Mouse (Mus musculus): Measurements from ENCODE around the gene Pogz. TPM values are rescaled to one million over a fixed set of nuclear protein-coding genes. Genes with fewer than 3 reads are reported as not detected.
"Not testable (repeated sequence)": the region's sequence is repeated elsewhere in the genome, so short reads cannot be mapped to it uniquely, and the experiment has no call there.

The Pogz gene
- total RNA-seq, 2 experiments from 2014 or later: 13.3 to 13.4 TPM

DNA sequence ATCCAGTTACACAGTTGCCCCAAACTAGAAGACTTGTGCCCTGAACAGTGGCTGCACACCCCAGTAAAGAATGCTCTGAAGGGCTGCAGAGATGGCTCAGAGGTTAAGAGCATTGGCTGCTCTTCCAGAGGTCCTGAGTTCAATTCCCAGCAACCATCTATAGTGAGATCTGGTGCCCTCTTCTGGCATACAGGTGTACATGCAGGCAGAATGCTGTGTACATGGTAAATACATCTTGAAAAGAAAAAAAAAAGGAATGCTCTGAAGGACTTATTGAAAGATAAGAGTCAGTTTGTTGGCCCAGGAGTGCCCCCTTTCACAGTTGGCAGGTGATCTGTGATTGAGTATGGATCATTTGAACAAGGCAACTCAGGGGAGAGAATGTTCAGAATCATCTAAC is 4.0 kb upstream of the Pogz start:
- no peak for DNase-seq

- no peak for DNase-seq
Measured at GRCm38 (mm10) chr3:94835396-94835795, 2.0 kb upstream of the Pogz start.

DNA sequence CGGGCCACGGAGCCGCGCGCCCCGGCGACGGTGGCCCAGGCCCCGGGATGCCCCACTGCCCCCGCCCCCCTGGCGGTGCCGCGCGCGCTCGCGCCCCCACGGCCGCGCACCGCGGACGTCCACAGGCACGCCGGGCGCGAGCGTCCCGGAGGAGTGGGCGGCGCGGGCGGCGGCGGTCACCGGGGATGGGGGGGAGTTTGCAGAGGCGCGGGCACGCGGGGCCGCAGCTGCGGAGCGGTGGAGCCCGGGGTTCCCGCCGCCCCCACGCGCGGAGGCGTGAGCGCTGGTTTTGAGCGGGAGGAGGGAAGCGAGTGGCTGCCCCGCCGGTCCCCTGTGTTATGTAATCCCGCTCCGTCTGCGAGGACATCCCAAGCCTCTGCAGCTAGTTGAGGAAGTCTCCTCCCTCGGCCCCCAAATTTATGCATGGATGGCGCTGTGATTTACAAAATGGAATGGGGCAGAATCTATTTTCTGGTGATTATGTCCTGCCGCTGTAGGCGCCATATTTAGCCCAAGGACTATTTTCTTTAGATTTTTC is 661 bp downstream of the Pogz start:
- DNase-seq: peak; percentile 85

- peak; percentile 24 for DNase-seq
Measured at GRCm38 (mm10) chr3:94838631-94839030, 1.3 kb downstream of the Pogz start.

DNA sequence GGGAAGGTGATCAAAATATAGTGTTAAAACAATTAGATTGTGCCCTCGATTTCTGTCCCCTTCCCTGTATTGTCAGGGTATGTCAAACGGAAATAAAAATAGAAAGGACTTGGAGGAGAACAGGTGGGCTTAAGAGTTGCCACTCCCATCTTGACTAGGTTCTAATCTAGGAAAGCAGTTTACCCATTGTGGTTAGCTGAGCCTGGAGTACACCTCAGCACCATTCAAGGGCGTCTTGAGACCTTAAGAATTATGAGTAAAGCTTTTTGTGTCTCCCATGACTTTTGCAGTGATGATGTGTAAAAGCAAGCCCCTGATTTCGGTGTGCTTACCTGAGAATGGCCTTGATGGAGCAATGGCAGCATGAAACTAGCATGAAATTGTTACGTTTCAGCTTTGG is 1.7 kb downstream of the Pogz start:
- DNase-seq: no peak

DNA sequence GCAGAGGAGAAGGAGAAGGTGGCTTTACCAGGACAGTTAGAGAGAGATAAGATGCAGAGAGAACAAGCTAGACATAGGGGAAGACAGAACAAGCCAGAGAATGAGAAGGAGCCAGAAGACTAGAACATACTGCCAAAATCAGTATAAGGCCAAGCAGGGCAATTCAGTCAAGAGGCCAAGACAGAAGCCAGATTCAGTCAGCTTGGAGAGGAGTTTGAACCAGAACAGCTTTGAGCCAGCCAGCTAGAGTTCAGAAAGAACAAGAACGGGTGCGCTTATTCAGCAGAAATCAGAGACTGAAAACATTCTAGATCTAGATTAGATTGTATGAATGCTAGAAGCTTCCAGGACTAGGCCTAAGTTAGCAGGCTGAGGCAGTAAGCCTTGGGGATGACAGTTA is 10.0 kb downstream of the Pogz start:
- peak; percentile 7 for DNase-seq

DNA sequence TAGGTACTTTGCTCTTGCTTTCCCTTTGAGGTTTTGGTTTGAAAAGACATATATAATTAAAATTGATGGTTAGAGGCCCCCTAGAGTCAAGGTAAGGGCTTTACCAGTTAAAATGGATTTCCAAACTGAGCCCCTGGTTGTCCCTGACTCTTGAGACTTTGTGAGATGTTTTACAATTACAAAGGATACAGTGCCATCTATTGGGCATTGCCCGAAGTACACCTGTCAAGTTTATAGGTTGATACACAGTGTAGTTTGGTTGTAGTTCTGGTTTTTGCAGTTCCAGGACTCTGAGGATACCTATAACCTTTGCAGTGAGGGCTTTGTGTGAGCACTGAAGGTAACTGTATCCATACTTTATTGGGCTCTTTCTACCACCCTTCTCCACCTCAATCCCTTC is 12.0 kb downstream of the Pogz start:
- DNase-seq: no peak

DNA sequence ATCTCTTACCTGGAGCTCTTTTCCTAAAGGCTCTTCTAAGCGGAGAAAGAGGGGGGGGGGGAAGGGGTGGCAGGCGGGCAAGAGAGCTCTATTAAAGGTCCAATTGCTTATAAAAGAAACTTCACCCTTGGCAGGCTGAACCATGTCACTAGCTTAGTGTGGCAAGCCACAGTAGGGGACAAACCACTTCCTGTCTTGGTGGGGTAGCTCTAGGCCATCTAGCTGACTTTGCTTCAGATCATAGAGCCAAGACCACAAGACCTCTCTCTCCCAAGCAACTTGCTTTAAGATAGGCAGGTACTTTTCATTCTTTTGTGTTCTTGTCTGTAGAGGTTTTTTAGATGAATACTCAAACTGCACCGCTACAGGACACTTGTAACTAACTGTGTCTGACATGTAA is 14.4 kb downstream of the Pogz start:
- DNase-seq: no peak

GRCm38 (mm10) chr3:94852215-94852614 is 14.8 kb downstream of the Pogz start:
- no peak for DNase-seq

- no peak for DNase-seq
Measured at GRCm38 (mm10) chr3:94859471-94859870, 22.1 kb downstream of the Pogz start.

DNA sequence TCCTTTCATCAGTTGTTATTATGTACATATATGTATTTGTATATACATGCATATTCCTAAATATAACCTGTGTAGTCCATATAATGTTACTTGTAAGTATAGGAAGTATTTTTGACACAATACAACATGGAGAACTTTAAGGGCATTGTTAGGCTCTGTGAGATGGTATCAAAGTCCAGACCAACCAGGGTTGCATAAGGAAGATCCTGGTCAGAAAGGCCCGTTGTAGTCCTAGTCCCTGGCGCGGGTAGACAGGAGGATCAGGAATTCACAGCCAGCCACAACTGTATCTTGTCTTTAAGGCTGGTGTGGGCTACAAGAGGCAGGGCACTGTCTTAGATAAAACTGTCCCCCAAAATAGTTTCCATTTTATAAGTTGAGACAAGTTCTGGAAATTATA is 31.6 kb downstream of the Pogz start:
- DNase-seq: no peak

DNA sequence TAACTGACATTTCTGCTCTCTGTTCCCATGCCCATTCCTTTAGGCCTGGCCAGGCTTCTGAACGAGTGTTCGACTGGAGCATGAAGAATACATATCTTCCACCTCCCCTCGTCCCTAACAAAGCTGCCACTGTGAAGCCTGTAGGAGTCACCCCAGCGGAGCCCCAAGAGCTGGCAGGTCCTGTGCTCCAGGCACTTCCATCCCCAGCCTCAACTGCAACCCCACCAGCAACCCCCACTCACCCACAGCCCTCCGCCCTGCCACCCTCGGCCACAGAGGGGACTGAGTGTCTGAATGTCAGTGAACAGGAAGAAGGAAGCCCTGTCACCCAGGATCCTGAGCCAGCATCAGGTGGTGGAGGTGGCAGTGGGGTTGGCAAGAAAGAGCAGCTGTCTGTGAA is 41.3 kb downstream of the Pogz start:
- DNase-seq: no peak

GRCm38 (mm10) chr3:94881840-94882239 is 44.5 kb downstream of the Pogz start:
- no peak for DNase-seq

DNA sequence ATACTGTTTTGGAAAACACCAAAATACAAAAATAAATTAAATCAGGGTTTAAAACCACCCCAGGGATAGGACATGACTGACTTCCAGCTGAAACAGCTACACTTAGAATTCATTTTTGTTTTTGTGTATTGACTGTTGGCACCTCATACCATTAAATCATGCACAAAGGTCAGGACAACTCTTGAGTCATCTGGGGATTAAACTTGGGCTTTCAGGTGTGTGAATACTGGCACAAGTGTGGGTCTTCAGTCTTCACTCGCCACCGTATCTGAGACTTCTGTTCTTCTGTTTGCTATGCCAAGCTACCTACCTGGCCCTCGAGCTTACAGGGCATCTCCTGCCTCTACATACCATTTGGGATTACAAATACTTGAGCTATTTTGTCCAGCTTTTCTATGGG is 45.2 kb downstream of the Pogz start:
- no peak for DNase-seq

DNA sequence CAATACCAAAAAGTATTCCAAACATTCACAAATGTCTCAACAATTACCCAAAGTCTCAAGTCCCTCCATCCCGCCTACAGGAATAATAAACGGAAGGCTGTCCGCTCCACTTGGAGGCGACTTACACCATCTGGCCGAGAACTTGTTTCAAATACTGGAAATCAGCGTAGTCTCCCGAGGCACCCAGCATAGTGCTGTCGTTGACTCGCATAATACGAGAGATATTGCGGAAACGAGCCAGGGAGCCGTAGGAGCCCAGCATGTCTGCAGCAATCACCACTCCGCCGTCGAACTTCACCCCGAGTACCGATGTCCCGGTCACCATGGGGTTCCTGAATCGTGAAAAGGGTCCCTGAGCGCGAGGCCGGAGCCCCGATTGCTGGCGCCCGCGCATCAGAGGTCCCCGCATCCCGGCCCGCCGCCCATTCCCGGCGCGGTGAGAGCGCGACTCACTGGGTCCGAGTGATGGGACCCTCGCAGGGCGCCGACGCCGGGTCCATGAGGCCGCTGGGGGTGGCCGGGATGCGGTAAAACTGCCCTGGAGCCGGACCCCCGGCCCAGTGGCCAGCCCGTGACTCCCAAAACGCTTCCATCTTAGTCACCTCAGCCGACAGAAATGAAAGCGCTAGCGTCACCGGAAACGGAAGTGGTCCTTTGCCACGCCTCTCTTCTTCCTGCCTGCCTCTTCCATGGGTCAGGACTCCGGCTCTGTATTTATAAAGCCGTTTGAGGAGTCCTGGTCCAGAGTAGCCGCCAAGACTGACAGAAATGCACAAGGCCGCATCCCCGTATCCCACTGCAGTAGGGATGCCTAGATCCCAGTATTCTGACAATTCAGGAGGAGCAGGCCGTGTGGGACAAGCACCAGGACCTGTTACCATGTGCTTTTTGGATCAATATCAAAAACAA is 49.2 kb downstream of the Pogz start, which contains the start of gene Psmb4:
Psmb4 (minus strand) TSS at position 646 of the 909 bp plus-strand sequence.
- DNase-seq: peak; percentile 78

DNA sequence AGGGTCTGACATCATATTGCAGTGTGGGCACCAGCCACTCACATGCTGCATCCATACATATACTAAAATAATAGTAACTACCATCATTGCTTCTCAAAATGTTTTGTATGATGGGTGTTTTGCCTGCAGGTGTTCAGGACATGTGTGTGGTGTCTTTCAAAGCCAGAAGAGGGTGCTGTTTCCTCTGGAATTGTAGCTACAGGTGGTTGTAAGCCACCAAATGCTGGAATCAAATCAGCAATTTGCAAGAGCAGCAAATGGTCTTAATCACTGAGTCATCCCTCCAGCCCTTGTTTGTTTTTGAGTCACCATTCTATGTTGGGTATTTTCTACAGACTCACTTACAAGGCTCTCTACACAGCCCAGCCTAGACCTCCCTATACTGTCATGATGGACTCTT is 51.2 kb downstream of the Pogz start:
- DNase-seq: no peak

GRCm38 (mm10) chr3:94894076-94894475 is 56.7 kb downstream of the Pogz start:
- no peak for DNase-seq

DNA sequence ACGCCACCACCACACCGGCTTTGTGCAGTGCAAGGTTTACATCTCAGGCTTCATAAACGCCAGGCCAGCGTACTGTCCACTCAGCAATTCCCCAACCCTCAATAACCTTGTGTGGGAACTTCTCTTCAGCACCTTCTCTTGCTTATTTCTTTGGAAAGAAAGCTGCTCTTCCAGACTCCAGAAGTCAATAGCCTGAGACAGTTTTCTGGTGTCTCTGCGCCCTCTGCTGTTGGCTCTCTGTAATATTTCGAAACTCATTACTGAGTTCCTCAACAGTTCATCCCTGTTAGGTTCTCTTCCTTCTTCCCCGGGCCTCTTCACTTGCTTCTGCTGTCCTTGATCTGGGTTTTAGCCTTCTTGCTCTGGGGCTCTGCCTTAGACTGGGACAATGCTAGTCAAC is 65.4 kb downstream of the Pogz start:
- DNase-seq: no peak

GRCm38 (mm10) chr3:94904759-94905158 is 67.4 kb downstream of the Pogz start:
- DNase-seq: not testable (repeated sequence)

DNA sequence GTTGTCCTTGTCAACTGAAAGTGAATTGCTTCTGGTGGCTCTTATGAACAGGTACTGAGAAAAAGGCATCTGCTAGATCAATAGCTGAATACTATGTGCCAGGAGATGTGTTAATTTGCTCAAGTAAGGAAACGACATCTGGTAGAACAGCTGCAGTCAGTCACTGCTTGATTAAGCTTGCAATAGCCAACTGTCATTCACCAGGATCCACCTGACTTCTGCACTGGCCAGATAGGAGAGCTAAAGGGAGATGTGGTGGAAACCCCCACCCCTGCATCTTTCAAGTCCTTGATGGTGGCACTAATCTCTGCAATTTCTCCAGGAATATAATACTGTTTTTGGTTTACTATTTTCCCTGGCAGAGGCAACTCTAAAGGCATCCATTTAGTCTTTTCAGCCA is 69.1 kb downstream of the Pogz start:
- no peak for DNase-seq

GRCm38 (mm10) chr3:94911050-94911693 is 73.8 kb downstream of the Pogz start:
- DNase-seq: no peak

GRCm38 (mm10) chr3:94913801-94914200 is 76.4 kb downstream of the Pogz start:
- no peak for DNase-seq
